7 mouse cellular contexts compared by ENCODE assay signal in genomic region chr8:71464513-71465500, GRCm38 (mm10). TPM values are rescaled to one million over a fixed set of nuclear protein-coding genes. Genes with fewer than 3 reads are reported as not detected.
DNase-seq lines count a peak whose midpoint lies in the region; ATAC-seq and TF ChIP-seq lines count a peak whose summit lies in the region.

Gene Mrpl34, plus strand, starts transcription at chr8:71464959.

- TF ChIP-seq CTCF in intestine, postnatal 0 days (IDR thresholded peaks at IDR 0.05; ENCODE audit: low read depth): peak; percentile 99
- peak; percentile 89; the same call in 1 of the 2 replicates for TF ChIP-seq CTCF in small intestine, adult 2 months (IDR thresholded peaks at IDR 0.05; ENCODE audit: extremely low read depth, insufficient read length, insufficient replicate concordance, low read depth, low read length)

- peak; percentile 82 for TF ChIP-seq POLR2A in small intestine, adult 2 months (IDR thresholded peaks at IDR 0.05; ENCODE audit: low read depth, low read length)

- WGBS in embryonic facial prominence, embryonic 10.5 days: under 1% methylated on average over 59 of the region's 59 CpGs
- under 1% methylated on average over 59 of the region's 59 CpGs for WGBS in intestine, postnatal 0 days
- WGBS in midbrain, embryonic 12.5 days: under 1% methylated on average over 59 of the region's 59 CpGs
- WGBS in small intestine, adult 2 months: under 1% methylated on average over 59 of the region's 59 CpGs

- peak within 1 kb of the TSS; percentile 43 for H3K9ac ChIP-seq in intestine, postnatal 0 days (ENCODE audit: low read depth, low read length)
- H3K9ac ChIP-seq in midbrain, embryonic 12.5 days (replicated peaks): peak within 1 kb of the TSS; percentile 91

- no peaks in the 10 kb centered on the region for H3K9me3 ChIP-seq in embryonic facial prominence, embryonic 10.5 days
- H3K9me3 ChIP-seq in intestine, postnatal 0 days (ENCODE audit: control insufficient read depth): no peaks in the 10 kb centered on the region
- no peaks in the 10 kb centered on the region for H3K9me3 ChIP-seq in midbrain, embryonic 12.5 days

- peak; percentile 98 for DNase-seq in adrenal gland, postnatal 10 days
- peak; percentile 97 for DNase-seq in embryonic facial prominence, embryonic 10.5 days (ENCODE audit: low spot score)
- DNase-seq in gonadal fat pad, adult 2 months (ENCODE audit: low read depth): peak; percentile 97
- peak; percentile 99 for DNase-seq in left cerebral cortex, postnatal 4 days

- H3K36me3 ChIP-seq in embryonic facial prominence, embryonic 10.5 days (replicated peaks): peaks cover 35% of the 10 kb centered on the region
- no peaks in the 10 kb centered on the region; the same call in 1 of the 2 replicates for H3K36me3 ChIP-seq in intestine, postnatal 0 days (ENCODE audit: control insufficient read depth, insufficient read depth)
- peaks cover 21% of the 10 kb centered on the region for H3K36me3 ChIP-seq in midbrain, embryonic 12.5 days
- H3K36me3 ChIP-seq in small intestine, adult 2 months (ENCODE audit: control insufficient read depth, insufficient read depth, low read length): no peaks in the 10 kb centered on the region

- peak; percentile 86 for ATAC-seq in intestine, postnatal 0 days
- peak; percentile 73 for ATAC-seq in midbrain, embryonic 12.5 days (ENCODE audit: low FRiP score, low read depth)

- H3K4me3 ChIP-seq in embryonic facial prominence, embryonic 10.5 days: peak within 1 kb of the TSS; percentile 90
- H3K4me3 ChIP-seq in intestine, postnatal 0 days (ENCODE audit: low read depth, low read length): peak within 1 kb of the TSS; percentile 65
- peak within 1 kb of the TSS; percentile 84 for H3K4me3 ChIP-seq in midbrain, embryonic 12.5 days
- peak within 1 kb of the TSS; percentile 80 for H3K4me3 ChIP-seq in small intestine, adult 2 months (ENCODE audit: low read depth, low read length)

- H3K4me1 ChIP-seq in embryonic facial prominence, embryonic 10.5 days: peaks cover 49% of the 10 kb centered on the region
- H3K4me1 ChIP-seq in intestine, postnatal 0 days (replicated peaks; ENCODE audit: control insufficient read depth, insufficient read depth, low read length): peaks cover 7% of the 10 kb centered on the region
- H3K4me1 ChIP-seq in midbrain, embryonic 12.5 days: peaks cover 40% of the 10 kb centered on the region
- H3K4me1 ChIP-seq in small intestine, adult 2 months (ENCODE audit: control insufficient read depth, insufficient read depth, insufficient read length, low read length): peaks cover 11% of the 10 kb centered on the region

- intact Hi-C loops in left cerebral cortex, postnatal 4 days (cut with DNase I): no loop called here

- peak within 1 kb of the TSS; percentile 87 for H3K27ac ChIP-seq in embryonic facial prominence, embryonic 10.5 days (replicated peaks)
- peak within 1 kb of the TSS; percentile 62 for H3K27ac ChIP-seq in intestine, postnatal 0 days (ENCODE audit: low read depth, low read length)
- H3K27ac ChIP-seq in midbrain, embryonic 12.5 days (replicated peaks): peak within 1 kb of the TSS; percentile 74
- H3K27ac ChIP-seq in small intestine, adult 2 months (ENCODE audit: insufficient read depth, low read depth, low read length): peak within 1 kb of the TSS; percentile 80

- peak within 1 kb of the TSS; percentile 91 for H3K4me2 ChIP-seq in intestine, postnatal 0 days (replicated peaks; ENCODE audit: low read depth)
- peak within 1 kb of the TSS; percentile 90 for H3K4me2 ChIP-seq in midbrain, embryonic 12.5 days (replicated peaks)

- peaks cover 20% of the 10 kb centered on the region for H3K27me3 ChIP-seq in embryonic facial prominence, embryonic 10.5 days (replicated peaks; ENCODE audit: low read depth, poor library complexity, severe bottlenecking)
- no peaks in the 10 kb centered on the region for H3K27me3 ChIP-seq in intestine, postnatal 0 days (replicated peaks; ENCODE audit: control insufficient read depth, insufficient read depth, low read length)
- no peaks in the 10 kb centered on the region for H3K27me3 ChIP-seq in midbrain, embryonic 12.5 days
- H3K27me3 ChIP-seq in small intestine, adult 2 months (ENCODE audit: control insufficient read depth, insufficient read depth, low read length): no peaks in the 10 kb centered on the region

RNA-seq across cellular contexts. Expression of gene Mrpl34, which starts in this region (rescaled TPM):
- 100 to 1,000 TPM; 141 to 156 TPM for total RNA-seq in adrenal gland, postnatal 10 days (2021)
- polyA plus RNA-seq in embryonic facial prominence, embryonic 10.5 days (2016; fragmentation: Nextera tagmentation; extraction: Ambion mirVana): 223 and 236 TPM in 2 replicates
- 49.9 and 63.7 TPM in 2 replicates for polyA plus RNA-seq in gonadal fat pad, adult 2 months (2012; rRNA removed)
- polyA plus RNA-seq in intestine, postnatal 0 days (2015; fragmentation: Nextera tagmentation; extraction: Ambion mirVana): 187 and 190 TPM in 2 replicates
- total RNA-seq in left cerebral cortex, postnatal 4 days (2021): 10 to 100 TPM; 71.3 to 73.7 TPM
- 235 and 245 TPM in 2 replicates for polyA plus RNA-seq in midbrain, embryonic 12.5 days (2016; fragmentation: Nextera tagmentation; extraction: Ambion mirVana)
- 170 and 172 TPM in 2 replicates for polyA plus RNA-seq in small intestine, adult 2 months (2012; rRNA removed)

Comparison
In these comparisons a context has a peak if more than half of its experiments do, and no peak if none do; other contexts are left out.
1. Peak in every context shown above with its lines: DNase-seq, ATAC-seq, H3K4me3 ChIP-seq and H3K27ac ChIP-seq.